Mouse (Mus musculus) heart, postnatal 10 days (tissue): ENCODE results near the gene Rsu1. TPM values are rescaled to one million over a fixed set of nuclear protein-coding genes. Genes with fewer than 3 reads are reported as not detected.
A peak's percentile ranks its signal among the peaks of the same experiment; 100 is the strongest.

ENCODE experiments used
- DNase-seq, 2 experiments: peaks; one replicate each; pipeline ENCODE4 v3.0.0; 2021
- intact Hi-C: fragments of 180-260 bp; cut with DNase I; formaldehyde crosslinking; loops from one replicate; pipeline ENCODE4 v1.15.1; 2025
- total RNA-seq, 2 experiments: library from RNA; stranded (reverse); gene quantifications; 2 replicates each; pipeline ENCODE4 v1.2.3; 2021

Rsu1 gene
- total RNA-seq, 2 experiments from 2014 or later, result 98.4 to 102 TPM

DNA sequence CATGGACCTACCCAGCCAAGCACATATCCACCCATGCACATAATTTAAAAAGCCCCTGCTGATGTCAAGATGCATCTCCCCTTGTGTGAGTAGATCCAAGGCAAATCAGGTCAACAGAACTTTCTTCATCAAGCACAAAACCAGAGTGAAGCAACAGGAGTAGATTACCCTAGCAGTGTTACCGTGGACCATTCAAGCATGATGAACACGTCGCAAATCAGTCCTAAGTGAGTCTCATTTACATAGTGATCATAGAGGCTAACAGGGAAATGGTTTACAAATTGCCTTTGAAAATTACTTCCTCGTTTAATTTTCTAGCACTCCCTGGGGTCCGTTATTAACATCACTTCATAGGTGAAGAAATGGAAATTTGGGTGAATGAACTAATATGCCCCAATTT, 100.6 kb downstream of the Rsu1 start:
- DNase-seq, result no peak
- intact Hi-C loops, result no loop called here

- intact Hi-C loops, result no loop called here
- DNase-seq, result no peak
Measured at GRCm38 (mm10) chr2:13169962-13170361, 101.3 kb downstream of the Rsu1 start.

DNA sequence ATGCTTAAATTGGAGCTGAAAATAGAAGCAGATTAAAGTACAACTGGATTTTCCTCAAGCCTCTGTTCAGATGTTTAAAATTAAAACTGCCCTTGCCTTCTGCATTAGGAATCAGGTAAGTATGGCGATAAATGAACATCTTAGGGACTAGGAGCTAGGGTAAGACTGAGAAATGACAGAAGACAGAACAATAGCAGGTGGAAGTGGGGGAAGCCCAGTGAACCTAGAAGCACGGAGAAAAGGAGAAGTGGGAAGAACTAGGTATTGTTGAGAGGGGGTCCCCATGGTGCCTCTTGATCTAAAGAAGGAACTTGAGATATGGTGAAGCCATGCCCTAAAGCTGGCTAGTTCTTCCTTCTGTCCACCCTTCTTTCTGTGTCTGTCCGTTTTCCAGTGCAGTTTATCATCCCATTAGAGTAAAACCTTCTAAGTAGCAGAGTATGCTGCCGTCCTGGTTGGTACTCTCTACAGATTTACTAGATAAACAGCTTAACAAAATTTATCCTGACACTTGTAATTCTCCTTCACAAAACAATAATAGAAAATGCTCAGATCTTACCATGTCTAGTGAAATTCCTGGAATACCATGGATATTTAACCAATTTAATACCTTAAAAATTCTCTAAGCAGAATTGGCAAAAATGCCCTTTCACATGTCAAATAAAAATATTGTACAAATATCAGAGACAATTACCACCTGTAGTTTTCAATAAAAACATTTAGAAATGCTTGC, 101.9 kb downstream of the Rsu1 start:
- intact Hi-C loops, result no loop called here
- DNase-seq, result no peak

GRCm38 (mm10) chr2:13168743-13169142, 102.5 kb downstream of the Rsu1 start:
- intact Hi-C loops, result no loop called here
- DNase-seq, result peak; percentile 13 to 41

DNA sequence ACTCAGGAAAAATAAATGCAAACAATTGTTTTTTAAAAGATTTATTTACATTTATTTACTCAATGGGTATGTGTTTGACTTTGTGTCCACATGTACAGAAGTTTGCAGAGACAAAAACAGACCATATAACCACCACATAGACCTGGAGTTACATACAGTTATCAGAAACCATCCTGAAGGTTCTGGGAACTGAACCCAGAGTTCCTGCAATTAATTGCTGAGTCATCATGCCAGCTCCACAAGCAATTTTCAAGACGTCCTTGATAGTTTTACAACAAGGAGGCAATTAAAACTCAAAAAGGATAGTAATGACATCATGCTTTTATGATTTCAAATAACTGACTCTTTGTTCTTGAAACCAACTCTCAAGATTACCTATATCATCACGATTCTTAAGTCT, 109.5 kb downstream of the Rsu1 start:
- intact Hi-C loops, result no loop called here
- no peak for DNase-seq

- no peak for DNase-seq
- intact Hi-C loops, result no loop called here
Measured at GRCm38 (mm10) chr2:13145245-13145644, 126.0 kb downstream of the Rsu1 start.

- intact Hi-C loops, result no loop called here
Measured at GRCm38 (mm10) chr2:13134890-13135289, 136.3 kb downstream of the Rsu1 start.

GRCm38 (mm10) chr2:13132841-13133240, 138.4 kb downstream of the Rsu1 start:
- DNase-seq, result no peak
- intact Hi-C loops, result no loop called here

More at GRCm38 (mm10) chr2:13134890-13135289, 136.3 kb downstream of the Rsu1 start:
- DNase-seq, result no peak

- intact Hi-C loops, result no loop called here
- no peak for DNase-seq
Measured at GRCm38 (mm10) chr2:13132406-13132805, 138.8 kb downstream of the Rsu1 start.

DNA sequence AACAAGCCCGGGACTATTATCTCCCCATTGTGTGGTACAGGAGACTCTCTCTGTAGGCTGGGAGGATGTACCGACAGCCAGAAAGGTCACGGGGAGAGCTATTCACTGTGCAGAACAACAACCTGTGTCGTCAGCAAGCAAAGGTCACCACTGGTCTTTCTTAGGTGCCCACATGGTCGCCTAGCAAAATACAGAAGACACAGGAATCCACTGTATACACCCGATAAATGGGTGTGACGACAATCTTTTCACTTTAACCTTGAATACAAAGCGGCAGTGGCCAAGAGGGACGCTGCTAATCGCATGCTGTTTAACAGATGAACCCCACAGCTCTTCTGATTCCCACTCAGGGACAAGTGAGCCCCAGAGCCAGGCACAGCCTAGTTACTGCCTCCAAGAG, 141.4 kb downstream of the Rsu1 start:
- intact Hi-C loops, result no loop called here
- no peak for DNase-seq

DNA sequence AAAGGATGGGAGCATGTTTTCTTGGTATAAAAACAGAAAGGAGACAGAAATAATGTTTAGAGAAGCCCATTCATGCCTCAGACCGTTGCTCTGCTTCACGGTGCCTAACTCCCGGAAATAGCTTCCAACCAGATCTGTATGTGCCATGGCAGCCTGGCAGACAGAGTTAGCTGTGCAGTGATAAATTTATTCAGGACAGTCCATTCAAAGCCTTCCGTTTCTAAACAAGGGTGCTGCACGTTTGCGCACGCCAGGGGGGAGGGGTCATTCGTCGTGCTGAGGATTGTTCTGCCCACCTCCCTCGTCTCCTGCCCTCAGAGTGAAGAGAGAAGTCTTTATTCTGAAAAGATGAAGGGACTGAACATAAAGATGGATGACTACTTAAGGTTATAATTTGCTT, 141.9 kb downstream of the Rsu1 start:
- intact Hi-C loops, result no loop called here

DNA sequence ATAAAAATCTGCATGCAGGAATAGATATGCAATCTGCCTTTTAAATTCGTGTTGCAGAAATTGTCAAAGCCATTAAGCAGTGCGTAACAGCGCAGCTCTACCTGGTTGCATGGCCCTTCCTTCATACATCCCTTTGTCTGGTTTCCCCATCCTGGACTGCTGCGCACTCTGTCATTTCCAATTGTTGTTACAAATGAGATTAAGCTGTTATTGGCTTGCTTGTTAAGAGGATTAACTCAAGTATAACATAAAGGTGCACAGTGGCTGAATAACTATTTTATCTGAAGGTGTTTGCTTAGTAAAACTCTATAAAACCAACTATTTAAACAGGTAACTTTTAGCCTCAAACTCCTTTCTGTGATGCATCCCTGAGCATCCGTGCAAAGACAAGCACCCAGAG, 150.8 kb downstream of the Rsu1 start:
- no peak for DNase-seq
- intact Hi-C loops, result no loop called here

More for the DNA sequence above, 141.9 kb downstream of the Rsu1 start:
- DNase-seq, result no peak

- intact Hi-C loops, result no loop called here
- DNase-seq, result no peak
Measured at GRCm38 (mm10) chr2:13117896-13118295, 153.3 kb downstream of the Rsu1 start.

DNA sequence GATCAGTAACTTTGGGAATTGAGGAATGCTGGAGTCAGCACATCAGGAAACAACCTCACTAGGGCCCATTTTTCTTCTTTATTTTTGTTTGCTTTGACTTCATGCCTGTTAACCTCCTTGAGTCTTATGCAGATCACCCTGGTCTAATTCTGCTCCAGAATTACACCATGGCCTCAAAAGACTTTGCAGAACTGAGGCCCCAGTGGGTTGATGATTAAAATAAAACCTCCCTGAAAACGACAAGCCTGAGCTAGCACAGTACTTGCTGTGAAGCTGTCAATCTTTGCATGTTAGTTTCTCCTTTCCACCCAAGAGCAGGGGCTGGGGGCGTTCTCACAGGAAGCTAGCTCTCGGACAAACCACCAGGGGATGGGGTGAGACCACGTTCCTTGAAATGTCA, 164.7 kb downstream of the Rsu1 start:
- intact Hi-C loops, result no loop called here
- DNase-seq, result no peak

DNA sequence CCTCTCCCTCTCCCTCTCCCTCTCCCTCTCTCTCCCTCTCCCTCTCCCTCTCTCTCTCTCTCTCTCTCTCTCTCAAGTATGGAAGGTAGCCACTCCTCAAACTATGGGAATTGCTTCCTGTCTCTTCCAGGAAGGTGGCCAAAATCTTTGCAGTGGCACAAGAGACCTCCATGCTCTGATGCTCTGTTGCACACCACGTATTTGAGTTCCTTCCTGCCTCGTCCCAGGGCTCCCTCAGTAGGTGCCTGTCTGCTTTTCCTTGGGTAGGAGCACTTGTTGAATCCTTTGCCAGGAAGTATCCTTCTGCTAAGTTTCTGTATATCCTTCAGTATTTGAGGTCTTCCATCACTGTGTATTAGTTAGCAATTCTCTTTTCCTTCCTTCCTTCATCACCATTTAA, 166.8 kb downstream of the Rsu1 start:
- intact Hi-C loops, result no loop called here
- no peak for DNase-seq

GRCm38 (mm10) chr2:13103797-13104200, 167.4 kb downstream of the Rsu1 start:
- intact Hi-C loops, result no loop called here
- peak in 1 of 2 experiments; percentile 14 for DNase-seq

- intact Hi-C loops, result no loop called here
- DNase-seq, result no peak
Measured at GRCm38 (mm10) chr2:13094045-13094444, 177.2 kb downstream of the Rsu1 start.

GRCm38 (mm10) chr2:13093570-13093969, 177.6 kb downstream of the Rsu1 start:
- DNase-seq, result no peak
- intact Hi-C loops, result no loop called here

GRCm38 (mm10) chr2:13091399-13092015, 179.7 kb downstream of the Rsu1 start:
- no peak for DNase-seq
- intact Hi-C loops, result no loop called here

DNA sequence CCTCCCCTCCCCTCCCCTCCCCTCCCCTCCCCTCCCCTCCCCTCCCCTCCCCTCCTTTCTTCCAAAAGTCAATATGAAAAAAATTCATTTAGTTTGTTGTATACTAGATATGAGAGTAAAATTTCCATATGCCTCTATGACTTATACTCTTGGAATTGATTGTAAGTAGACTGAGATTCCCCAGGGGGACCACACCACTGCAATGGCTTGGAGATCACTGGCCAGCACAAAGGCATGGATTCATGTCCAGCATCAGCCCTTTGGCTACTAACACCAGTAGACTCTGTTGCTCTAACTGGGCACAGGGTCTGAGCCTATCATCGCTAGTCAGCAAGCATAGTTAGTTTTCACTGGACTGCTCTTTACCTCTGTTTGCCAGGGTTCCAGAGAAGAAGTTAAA, 180.4 kb downstream of the Rsu1 start:
- no peak for DNase-seq
- intact Hi-C loops, result no loop called here

DNA sequence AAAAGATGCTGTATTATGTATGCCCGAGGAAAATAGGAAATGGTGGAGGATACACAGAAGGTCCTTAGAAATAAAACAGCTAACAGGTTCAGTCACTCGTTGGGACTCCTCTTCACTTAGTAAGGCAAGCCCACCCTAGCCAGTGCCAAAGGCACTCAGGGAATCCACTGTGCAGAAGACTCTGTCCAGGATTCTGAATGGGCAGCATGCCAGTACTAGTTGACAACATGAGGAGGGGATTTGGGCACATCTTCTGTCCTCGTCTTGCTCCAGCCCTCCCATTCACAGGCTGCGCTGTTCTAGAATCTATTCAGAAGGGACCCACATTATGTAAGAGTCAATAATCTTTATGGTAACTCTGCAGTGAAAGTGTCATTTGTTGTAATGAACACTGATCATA, 181.4 kb downstream of the Rsu1 start:
- intact Hi-C loops, result no loop called here
- no peak for DNase-seq

GRCm38 (mm10) chr2:13088266-13088665, 182.9 kb downstream of the Rsu1 start:
- intact Hi-C loops, result no loop called here
- DNase-seq, result no peak

GRCm38 (mm10) chr2:13087811-13088210, 183.4 kb downstream of the Rsu1 start:
- intact Hi-C loops, result no loop called here
- no peak for DNase-seq
